Mouse (Mus musculus): ENCODE results near the gene Nell2.

The Nell2 gene

GRCm38 (mm10) chr15:95476440-95476839 is 51.9 kb downstream of the Nell2 start:
- no peak for DNase-seq (ENCODE audit: low spot score in 2 of 2)

- no peak for DNase-seq (ENCODE audit: low spot score in 2 of 2)
These were observed 54.4 kb downstream of the Nell2 start for GRCm38 (mm10) chr15:95473976-95474375.

- DNase-seq (ENCODE audit: low spot score in 2 of 2), result no peak
These were observed 61.2 kb downstream of the Nell2 start for GRCm38 (mm10) chr15:95467195-95467594.

- DNase-seq (ENCODE audit: low spot score in 2 of 2), result no peak
These were observed 68.3 kb downstream of the Nell2 start for GRCm38 (mm10) chr15:95460041-95460566.

- DNase-seq (ENCODE audit: low spot score in 2 of 2), result no peak
These were observed 83.8 kb downstream of the Nell2 start for GRCm38 (mm10) chr15:95444586-95444985.

GRCm38 (mm10) chr15:95437740-95438139 is 90.6 kb downstream of the Nell2 start:
- DNase-seq (ENCODE audit: low spot score in 2 of 2), result no peak

GRCm38 (mm10) chr15:95436261-95436660 is 92.1 kb downstream of the Nell2 start:
- no peak for DNase-seq (ENCODE audit: low spot score in 2 of 2)

- no peak for DNase-seq (ENCODE audit: low spot score in 2 of 2)
These were observed 97.1 kb downstream of the Nell2 start for GRCm38 (mm10) chr15:95431156-95431799.

GRCm38 (mm10) chr15:95430000-95430399 is 98.4 kb downstream of the Nell2 start:
- no peak for DNase-seq (ENCODE audit: low spot score in 2 of 2)

- no peak for DNase-seq (ENCODE audit: low spot score in 2 of 2)
These were observed 100.2 kb downstream of the Nell2 start for GRCm38 (mm10) chr15:95428003-95428663.

- no peak for DNase-seq (ENCODE audit: low spot score in 2 of 2)
These were observed 103.3 kb downstream of the Nell2 start for GRCm38 (mm10) chr15:95425085-95425484.

- DNase-seq (ENCODE audit: low spot score in 2 of 2), result no peak
These were observed 106.0 kb downstream of the Nell2 start for GRCm38 (mm10) chr15:95422226-95422950.

GRCm38 (mm10) chr15:95418641-95419040 is 109.7 kb downstream of the Nell2 start:
- DNase-seq (ENCODE audit: low spot score in 2 of 2), result no peak

- DNase-seq (ENCODE audit: low spot score in 2 of 2), result no peak
These were observed 116.2 kb downstream of the Nell2 start for GRCm38 (mm10) chr15:95411949-95412741.

- no peak for DNase-seq (ENCODE audit: low spot score in 2 of 2)
These were observed 118.0 kb downstream of the Nell2 start for GRCm38 (mm10) chr15:95410213-95410843.

GRCm38 (mm10) chr15:95390347-95390746 is 138.0 kb downstream of the Nell2 start:
- no peak for DNase-seq (ENCODE audit: low spot score in 2 of 2)

- DNase-seq (ENCODE audit: low spot score in 2 of 2), result no peak
These were observed 139.4 kb downstream of the Nell2 start for GRCm38 (mm10) chr15:95388950-95389349.

- DNase-seq (ENCODE audit: low spot score in 2 of 2), result no peak
These were observed 147.5 kb downstream of the Nell2 start for GRCm38 (mm10) chr15:95380859-95381258.

- DNase-seq (ENCODE audit: low spot score in 2 of 2), result peak; percentile 46 to 49
These were observed 157.5 kb downstream of the Nell2 start for GRCm38 (mm10) chr15:95370720-95371395.

GRCm38 (mm10) chr15:95368185-95368584 is 160.2 kb downstream of the Nell2 start:
- no peak for DNase-seq (ENCODE audit: low spot score in 2 of 2)

GRCm38 (mm10) chr15:95366506-95366905 is 161.9 kb downstream of the Nell2 start:
- DNase-seq (ENCODE audit: low spot score in 2 of 2), result no peak

Data from urinary bladder, adult 18-20 months (tissue).